Mouse (Mus musculus) right cerebral cortex, postnatal 25 days (tissue): ENCODE results near the gene Sema4b.
A peak's percentile ranks its signal among the peaks of the same experiment; 100 is the strongest.

Experiments
- DNase-seq: peaks from one replicate; pipeline ENCODE4 v3.0.0; 2022

Gene Sema4b

GRCm38 (mm10) chr7:80186531-80187296 lies at the start of gene Sema4b:
Gene Sema4b, plus strand, starts transcription at chr7:80186841.
- DNase-seq: peak; percentile 93

- DNase-seq: no peak
Observed at GRCm38 (mm10) chr7:80138375-80138774, 48.3 kb upstream of the Sema4b start.

- DNase-seq: peak; percentile 65
Observed at GRCm38 (mm10) chr7:80140815-80141214, 45.8 kb upstream of the Sema4b start.

- peak; percentile 79 for DNase-seq
Observed at GRCm38 (mm10) chr7:80143331-80144273, 43.0 kb upstream of the Sema4b start.

- DNase-seq: no peak
Observed at GRCm38 (mm10) chr7:80144695-80145094, 41.9 kb upstream of the Sema4b start.

- DNase-seq: no peak
Observed at GRCm38 (mm10) chr7:80146077-80146476, 40.6 kb upstream of the Sema4b start.

GRCm38 (mm10) chr7:80149356-80149755 lies 37.3 kb upstream of the Sema4b start:
- peak; percentile 37 for DNase-seq

GRCm38 (mm10) chr7:80152152-80152551 lies 34.5 kb upstream of the Sema4b start:
- no peak for DNase-seq

GRCm38 (mm10) chr7:80152756-80153155 lies 33.9 kb upstream of the Sema4b start:
- DNase-seq: no peak

GRCm38 (mm10) chr7:80154689-80155088 lies 32.0 kb upstream of the Sema4b start:
- no peak for DNase-seq

GRCm38 (mm10) chr7:80156711-80157227 lies 29.9 kb upstream of the Sema4b start:
- no peak for DNase-seq

- DNase-seq: no peak
Observed at GRCm38 (mm10) chr7:80158496-80159268, 28.0 kb upstream of the Sema4b start.

GRCm38 (mm10) chr7:80160293-80160944 lies 26.2 kb upstream of the Sema4b start:
- no peak for DNase-seq

- DNase-seq: no peak
Observed at GRCm38 (mm10) chr7:80160945-80161306, 25.7 kb upstream of the Sema4b start.

- no peak for DNase-seq
Observed at GRCm38 (mm10) chr7:80165432-80165831, 21.2 kb upstream of the Sema4b start.

- no peak for DNase-seq
Observed at GRCm38 (mm10) chr7:80166740-80167139, 19.9 kb upstream of the Sema4b start.

- DNase-seq: no peak
Observed at GRCm38 (mm10) chr7:80169847-80170246, 16.8 kb upstream of the Sema4b start.

GRCm38 (mm10) chr7:80171345-80171744 lies 15.3 kb upstream of the Sema4b start:
- peak; percentile 36 for DNase-seq

GRCm38 (mm10) chr7:80172069-80172956 lies 14.3 kb upstream of the Sema4b start:
- no peak for DNase-seq

GRCm38 (mm10) chr7:80176159-80176558 lies 10.5 kb upstream of the Sema4b start:
- DNase-seq: no peak

- no peak for DNase-seq
Observed at GRCm38 (mm10) chr7:80177438-80177837, 9.2 kb upstream of the Sema4b start.
